Mouse (Mus musculus): ENCODE results near the gene Fgfr2. TPM values are rescaled to one million over a fixed set of nuclear protein-coding genes. Genes with fewer than 3 reads are reported as not detected.
"Not testable (repeated sequence)": the region's sequence is repeated elsewhere in the genome, so short reads cannot be mapped to it uniquely, and the experiment has no call there.

The Fgfr2 gene
- total RNA-seq, 2 experiments from 2014 or later = 2.1 to 3.9 TPM

- intact Hi-C loops (cut with DNase I) = loop anchor here (5.0 kb wide), 1 partner anchor 92 kb away; no protein-coding TSS in a partner anchor
- no peak for DNase-seq
Measured at GRCm38 (mm10) chr7:130600546-130600945, 2522.6 kb downstream of the Fgfr2 start.

GRCm38 (mm10) chr7:130600074-130600473, 2523.1 kb downstream of the Fgfr2 start:
- DNase-seq = no peak
- intact Hi-C loops (cut with DNase I) = loop anchor here (5.0 kb wide), 1 partner anchor 92 kb away; no protein-coding TSS in a partner anchor

- no peak for DNase-seq
- intact Hi-C loops (cut with DNase I) = no loop called here
Measured at GRCm38 (mm10) chr7:130597546-130597945, 2525.6 kb downstream of the Fgfr2 start.

DNA sequence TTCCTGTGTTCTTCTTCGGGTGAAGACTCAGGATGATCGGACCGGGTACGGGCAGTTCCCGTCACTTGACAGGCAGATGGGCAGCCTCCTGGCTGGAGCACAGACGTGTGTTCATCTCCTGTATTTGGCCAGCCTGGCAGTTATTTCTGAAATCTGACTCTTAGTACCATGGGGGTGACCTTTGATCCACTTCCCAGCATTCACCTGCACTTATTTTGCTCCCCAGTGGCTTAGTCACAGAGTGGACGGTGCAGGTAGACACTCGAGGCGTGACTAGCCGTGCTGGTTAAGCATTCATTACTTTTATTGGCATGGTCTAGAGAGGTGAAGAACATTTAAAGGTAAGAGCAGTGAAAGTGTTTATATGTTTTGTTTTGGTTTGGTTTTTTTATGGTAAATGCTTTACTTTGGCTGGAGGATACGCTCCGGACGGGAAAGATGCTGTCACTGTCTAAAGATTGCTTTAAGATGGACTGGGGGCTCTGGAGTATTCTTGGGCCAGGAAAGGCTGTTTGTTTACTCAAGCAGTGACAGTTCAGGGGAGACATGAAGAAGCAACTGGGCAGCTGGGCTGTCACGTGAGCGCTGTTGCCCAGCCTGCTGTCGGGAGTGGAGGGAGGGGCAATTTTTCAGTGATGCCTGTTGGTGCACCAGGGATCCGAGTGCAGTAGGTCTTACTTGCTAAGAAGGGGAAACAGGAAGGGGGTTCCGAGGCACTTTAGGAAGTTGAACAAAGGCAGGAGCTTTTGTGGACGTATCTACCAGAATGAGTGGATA, 2526.9 kb downstream of the Fgfr2 start:
- intact Hi-C loops (cut with DNase I) = not testable (repeated sequence)
- DNase-seq = peak in 1 of 2 experiments; percentile 16

DNA sequence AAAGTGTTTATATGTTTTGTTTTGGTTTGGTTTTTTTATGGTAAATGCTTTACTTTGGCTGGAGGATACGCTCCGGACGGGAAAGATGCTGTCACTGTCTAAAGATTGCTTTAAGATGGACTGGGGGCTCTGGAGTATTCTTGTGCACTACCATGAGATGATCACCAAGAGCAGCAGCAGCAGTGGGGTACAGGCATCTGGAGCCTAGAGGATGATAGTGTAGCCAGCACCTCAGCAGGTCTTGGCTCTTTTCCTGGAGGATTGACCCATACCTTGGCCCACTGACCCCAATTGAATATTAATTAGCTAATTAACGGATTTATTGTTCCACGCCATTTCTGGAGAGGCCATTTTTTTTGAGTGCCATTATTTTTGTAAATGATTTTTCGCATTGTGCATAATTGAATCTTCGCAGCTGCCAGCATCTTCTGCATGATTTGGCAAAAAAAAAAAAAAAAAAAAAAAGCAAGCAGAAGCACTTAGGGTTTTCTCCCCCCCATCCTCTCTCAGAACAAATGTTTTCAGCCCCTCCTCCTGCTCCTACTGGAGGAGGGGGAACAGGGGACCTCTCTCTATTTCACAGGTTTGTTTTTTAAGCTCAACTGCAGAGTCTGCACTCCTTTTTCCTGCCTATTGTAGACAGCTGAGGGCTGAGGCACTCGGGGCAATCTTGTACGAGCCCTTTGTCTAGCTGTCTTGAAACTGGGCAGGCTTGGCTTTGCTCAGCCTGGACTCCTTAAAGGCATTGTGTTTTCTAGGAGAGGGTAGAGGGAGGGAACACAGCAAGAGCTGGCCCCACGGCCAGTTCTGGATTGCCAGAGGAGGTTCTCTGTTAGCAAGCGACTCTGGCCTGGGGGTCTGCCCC, 2529.5 kb downstream of the Fgfr2 start:
- intact Hi-C loops (cut with DNase I) = not testable (repeated sequence)

GRCm38 (mm10) chr7:130592975-130593374, 2530.2 kb downstream of the Fgfr2 start:
- DNase-seq; intact Hi-C loops (cut with DNase I): not testable (repeated sequence)

More for the DNA sequence above, 2529.5 kb downstream of the Fgfr2 start:
- DNase-seq = not testable (repeated sequence)

DNA sequence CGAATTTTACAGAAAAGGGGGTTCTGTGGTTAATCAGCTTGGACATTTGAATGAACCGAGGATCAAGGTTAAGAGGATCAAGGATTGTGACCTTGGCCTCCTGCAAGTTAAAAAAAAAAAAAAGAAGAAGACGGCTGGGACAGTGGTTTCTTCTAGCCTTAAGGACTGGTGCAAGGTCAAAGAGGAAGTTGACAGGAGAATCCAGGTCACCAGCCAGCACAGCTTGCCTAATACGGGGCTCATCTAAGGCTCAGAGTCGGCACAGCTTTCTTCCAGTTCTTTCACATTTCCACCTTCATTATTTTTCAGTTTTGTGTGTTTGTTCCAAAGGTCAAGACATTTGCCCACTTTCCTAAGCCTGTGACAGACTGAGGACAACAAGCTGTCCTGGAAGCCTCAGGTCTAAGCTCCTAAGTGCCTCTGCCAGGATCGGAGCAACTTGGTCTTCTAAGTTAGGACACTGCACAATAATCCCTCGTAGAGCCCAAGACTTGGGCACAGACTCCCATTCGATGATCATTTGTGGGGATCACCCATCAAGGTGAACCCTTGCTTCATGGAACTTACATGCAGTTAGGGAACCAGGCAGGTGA, 2532.2 kb downstream of the Fgfr2 start:
- DNase-seq = no peak
- intact Hi-C loops (cut with DNase I) = no loop called here

DNA sequence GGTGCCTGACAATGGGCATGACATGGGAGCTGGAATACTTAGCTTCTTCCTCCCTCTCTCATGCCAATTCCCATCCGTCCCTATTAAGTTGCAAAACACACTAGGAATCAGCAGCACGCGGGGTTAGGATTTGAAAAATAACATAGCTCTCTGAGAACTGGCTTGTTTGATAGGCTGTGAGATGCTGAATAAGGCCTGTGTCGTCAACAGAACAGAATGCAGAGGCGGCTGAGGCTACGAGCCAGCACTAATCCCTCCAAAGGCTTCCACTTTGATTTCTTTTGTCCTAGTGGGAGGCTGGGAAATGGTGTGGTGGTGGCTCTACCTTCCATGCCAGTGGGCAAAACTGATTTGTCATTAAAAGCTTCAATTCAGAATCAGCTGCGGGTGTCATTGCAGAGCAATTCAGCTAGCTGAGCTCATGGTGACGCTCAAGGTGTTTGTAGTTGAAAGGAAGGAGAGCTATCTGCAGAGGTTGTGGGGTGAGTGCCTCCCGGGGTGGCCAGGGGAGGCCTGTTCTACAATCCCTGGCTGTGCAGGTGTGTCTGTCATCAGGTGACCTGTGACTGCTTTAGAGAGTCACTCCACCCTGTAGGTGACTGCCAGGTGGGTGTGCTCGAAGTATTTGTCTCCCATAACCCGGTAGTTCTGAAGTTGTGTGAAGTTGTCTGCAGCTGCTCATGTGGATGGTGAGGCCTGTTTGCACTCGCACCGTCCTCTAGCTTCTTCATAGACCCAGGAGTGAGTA, 2532.9 kb downstream of the Fgfr2 start:
- DNase-seq = no peak
- intact Hi-C loops (cut with DNase I) = no loop called here

DNA sequence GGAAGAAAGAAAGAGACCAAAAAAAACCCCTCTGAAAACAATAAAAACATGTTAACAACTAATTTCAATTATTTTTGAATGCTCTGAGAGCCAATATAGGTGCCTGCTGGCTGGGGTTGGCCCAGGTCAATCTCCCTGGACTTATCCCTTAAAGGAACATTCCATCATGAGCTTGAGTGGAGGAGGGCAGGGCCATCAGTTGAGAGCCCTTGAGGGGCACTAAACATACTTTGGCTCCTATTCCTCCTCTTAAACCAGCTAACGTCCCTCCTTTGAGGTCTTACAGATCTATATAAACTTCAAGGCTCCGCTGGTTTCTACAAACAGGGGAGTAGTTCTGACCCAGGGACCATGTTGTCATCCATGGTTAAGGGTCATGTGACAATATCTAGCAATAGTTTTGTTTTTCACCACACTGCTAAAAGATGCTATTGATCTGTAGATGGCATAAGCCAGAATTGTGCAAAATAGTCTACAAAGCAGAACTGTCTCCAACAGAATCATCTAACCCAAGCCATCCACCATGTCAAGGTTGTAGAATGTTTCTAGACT, 2536.6 kb downstream of the Fgfr2 start:
- no peak for DNase-seq
- intact Hi-C loops (cut with DNase I) = no loop called here

- no peak for DNase-seq
- intact Hi-C loops (cut with DNase I) = no loop called here
Measured at GRCm38 (mm10) chr7:130578607-130579006, 2544.5 kb downstream of the Fgfr2 start.

DNA sequence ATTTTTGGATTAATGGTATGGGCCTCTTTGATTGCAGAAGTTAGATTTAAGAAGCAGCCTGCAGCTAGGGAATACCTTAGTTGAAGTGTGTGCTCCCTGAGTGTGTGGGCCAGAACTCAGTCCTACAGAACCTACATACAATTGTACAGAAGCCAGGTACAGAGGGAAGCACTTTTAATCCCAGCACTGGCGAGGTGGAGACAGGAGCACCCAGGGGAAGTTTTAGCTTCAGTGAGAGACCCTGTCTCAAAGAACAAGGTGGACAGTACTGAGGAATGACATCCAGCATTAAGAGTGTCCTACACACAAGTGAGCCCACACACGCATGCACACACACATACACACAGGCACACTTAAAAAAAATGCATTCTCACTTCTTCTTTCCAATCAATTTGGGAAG, 2545.1 kb downstream of the Fgfr2 start:
- intact Hi-C loops (cut with DNase I) = no loop called here
- no peak for DNase-seq

GRCm38 (mm10) chr7:130577388-130578003, 2545.7 kb downstream of the Fgfr2 start, which contains the start of gene Tacc2:
Tacc2 (plus strand) TSS chr7:130577438.
- intact Hi-C loops (cut with DNase I) = no loop called here
- no peak for DNase-seq

DNA sequence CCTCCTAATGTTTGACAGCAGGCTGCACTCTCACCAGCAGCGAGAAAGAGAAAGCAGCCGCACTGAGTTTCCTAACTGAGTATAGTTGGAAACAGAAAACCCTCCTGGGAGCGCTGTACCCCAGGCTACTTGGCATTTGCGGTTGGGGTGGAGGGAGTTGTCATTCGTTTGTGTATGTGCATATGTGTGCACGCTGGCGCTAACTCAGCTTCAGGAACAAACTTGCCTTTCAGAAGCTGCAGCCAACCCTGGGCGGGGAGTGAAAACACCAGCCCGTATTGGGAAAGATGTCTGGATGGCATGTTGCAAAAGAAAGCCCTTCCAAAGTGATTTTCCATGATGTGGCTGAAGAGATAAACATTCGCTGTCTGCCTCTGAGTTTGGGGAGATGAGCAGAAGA, 2546.2 kb downstream of the Fgfr2 start:
- no peak for DNase-seq
- intact Hi-C loops (cut with DNase I) = no loop called here

GRCm38 (mm10) chr7:130574211-130574991, 2548.7 kb downstream of the Fgfr2 start:
- peak; percentile 41 for DNase-seq
- intact Hi-C loops (cut with DNase I) = no loop called here

DNA sequence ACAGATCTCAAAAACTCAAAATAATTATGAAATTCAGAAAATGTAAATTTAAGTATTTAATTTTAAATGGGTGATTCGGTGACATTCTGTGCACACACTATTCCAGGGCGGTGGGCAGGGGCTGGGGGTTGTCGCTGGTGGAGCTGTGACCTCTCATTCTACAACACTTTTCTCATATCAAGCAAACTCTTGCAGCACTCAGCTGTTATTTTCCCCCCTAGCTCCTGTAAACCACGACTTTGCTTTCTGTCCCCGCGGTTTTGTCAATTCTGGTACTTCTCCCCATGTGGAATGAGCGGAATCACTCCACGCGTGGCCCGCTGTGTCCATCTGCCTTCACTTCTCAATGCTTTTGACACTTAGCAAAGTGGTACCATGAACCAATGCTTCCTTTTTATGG, 2549.4 kb downstream of the Fgfr2 start:
- intact Hi-C loops (cut with DNase I) = no loop called here
- DNase-seq = no peak

DNA sequence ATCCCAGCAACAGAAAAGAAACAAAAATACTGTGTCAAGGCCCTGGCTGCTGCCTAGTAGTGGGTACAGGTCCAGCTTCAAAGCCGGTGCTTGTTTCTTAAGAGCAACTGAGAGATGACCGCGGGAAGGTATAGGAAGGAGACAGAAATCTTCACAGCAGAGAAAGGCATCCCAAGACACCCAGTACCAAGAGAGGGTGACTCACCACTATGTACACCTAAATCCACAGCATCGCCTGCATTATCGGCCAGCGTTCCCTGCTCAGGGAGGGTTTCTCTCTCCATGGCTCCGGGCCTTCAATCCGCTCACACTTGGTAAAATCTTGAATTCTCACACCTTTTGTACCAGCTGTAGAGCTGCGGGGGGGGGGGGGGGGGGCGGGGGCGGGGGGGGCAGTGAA, 2550.3 kb downstream of the Fgfr2 start, which contains the start of gene Nsmce4a:
Gene Nsmce4a (minus strand): TSS at position 298 of the 400 bp plus-strand sequence.
- intact Hi-C loops (cut with DNase I) = no loop called here
- DNase-seq = no peak

DNA sequence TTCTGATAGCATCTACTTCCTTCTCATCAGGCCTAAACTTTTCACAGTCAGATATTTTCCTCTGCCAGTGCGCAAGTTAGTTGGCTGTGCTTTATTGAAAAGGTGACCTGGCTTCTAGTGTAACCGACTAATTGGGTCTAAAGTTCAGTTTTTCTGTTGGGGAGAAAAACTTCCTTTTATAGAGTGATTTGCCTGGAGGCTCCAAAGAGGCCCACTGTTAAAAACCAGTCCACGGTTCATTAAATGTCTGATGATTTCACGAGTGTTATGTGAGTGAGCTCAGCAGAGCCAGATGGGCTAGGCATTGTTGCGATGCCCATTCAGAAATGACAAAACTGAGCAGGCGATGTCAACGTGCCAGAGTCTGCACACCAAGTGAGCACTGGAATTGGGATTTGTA, 2552.7 kb downstream of the Fgfr2 start:
- no peak for DNase-seq
- intact Hi-C loops (cut with DNase I) = no loop called here

DNA sequence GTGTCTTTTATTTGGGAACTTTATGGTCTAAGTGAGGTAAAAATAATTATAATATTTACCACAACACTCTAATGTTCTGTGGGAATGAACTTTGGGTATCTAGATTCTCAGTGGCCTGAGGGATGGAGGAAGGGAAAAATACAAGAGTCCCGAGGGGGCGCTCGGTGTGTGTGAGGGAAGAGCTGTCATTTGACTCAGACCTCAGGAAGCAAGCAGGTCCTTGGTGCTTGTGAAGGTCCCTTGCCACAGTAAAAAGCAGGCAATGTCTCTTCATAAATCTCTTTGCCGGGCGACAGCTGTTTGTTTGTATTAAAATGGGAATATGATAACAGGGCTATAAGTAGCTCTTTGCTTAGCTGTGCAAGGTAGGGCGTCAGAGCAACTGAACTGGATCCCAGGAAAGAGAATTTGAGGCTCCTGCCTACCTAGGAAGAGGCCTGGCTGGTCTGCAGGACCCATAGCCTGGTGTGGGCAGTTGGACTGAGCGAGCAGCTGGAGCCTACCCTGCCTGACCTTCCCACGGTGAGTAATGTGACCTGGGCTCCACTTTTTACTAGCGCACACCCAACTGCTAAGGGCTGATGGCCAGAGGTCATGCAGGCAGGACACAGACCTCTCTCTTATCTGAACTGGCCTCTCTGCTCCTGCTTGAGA, 2554.2 kb downstream of the Fgfr2 start:
- peak in 1 of 2 experiments; percentile 18 for DNase-seq

More for the DNA sequence above, 2554.2 kb downstream of the Fgfr2 start:
- intact Hi-C loops (cut with DNase I) = no loop called here

Data from heart, postnatal 14 days (tissue).